Mouse (Mus musculus): ENCODE measurements around the gene Jup.

The Jup gene

GRCm38 (mm10) chr11:100408076-100408834 lies 10.7 kb upstream of the Jup start:
- DNase-seq (ENCODE audit: low read depth, low spot score) = no peak

DNA sequence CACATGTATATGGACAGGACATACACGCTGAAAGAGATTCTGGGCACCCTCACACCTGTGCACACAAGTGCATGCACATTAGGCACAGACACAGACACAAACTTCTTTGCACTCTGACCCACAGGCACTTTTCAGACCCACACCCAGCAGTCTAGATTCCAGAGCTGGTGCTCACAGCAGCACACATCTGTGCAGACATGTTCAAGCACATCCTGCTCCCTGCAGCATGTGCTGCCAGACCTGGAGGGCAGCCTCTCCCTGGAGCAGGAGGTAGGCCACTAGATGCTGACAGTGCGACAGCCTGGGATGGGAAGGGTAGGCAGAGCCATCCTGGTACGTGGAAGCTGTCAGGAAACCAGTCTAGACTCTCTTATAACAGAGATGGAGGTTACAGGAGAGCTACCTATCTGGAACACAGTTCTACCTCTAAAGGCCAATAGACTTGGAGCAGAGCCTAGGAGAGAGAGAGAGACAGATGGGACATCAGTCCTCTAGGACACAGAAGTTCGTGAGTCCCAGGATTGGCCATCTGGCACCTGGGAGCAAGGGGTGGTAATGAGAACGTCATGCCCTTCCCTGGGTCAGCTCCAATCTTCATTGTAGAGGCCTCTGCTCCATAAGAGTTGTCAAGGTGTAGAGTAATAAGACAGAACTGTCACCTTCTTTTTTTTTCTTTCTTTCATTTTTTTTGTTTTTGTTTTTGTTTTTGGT lies 9.6 kb upstream of the Jup start:
- no peak for DNase-seq (ENCODE audit: low read depth, low spot score)

DNA sequence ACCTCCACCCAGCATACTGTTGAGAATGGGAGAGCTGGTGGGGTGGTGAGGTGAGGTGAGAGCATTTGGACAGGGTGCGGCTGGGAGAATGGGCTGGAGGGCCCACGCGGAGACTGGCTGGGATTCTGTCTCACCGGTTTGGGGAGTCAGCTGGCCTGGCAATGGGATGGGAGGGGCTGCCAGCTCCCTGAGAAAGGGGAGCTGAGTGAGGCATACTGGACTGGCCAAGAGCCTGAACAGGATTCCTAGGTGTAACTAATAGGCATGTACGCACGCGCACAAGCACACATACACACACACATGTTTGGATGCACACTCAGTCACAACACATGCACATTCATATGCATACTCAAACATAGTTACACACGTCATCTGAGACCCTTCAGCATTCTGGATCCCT lies 8.7 kb upstream of the Jup start:
- no peak for DNase-seq (ENCODE audit: low read depth, low spot score)

DNA sequence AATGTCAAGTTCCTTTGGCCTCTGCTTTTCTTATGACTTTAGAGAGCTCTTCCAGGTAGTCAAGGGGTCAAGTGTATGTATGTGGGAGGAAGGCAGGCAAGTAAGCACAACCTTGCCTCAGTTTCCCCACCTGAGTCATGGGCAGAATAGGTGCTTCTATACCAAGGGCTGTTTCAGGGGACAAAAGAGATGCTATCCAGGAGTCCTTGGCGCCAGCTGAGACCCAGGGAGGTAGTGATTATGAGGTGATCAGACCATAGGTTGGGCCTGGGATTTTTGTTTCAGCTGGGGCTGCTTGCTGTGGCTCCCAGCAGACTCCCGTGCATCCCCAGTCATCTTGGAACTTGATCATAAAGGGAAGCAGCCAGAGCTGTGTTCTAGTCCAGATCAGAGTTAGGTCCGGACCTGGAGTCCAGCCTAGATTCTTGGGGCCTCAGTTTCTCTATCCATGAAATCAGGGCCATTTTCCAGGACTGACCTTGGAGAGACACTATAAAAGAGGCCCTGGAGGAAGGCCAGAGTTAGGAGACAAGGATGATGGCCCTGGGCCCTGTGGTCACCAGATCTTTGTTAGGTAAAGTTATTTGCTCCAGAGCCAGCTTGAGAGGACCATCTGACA lies 7.0 kb upstream of the Jup start:
- DNase-seq (ENCODE audit: low read depth, low spot score) = no peak

DNA sequence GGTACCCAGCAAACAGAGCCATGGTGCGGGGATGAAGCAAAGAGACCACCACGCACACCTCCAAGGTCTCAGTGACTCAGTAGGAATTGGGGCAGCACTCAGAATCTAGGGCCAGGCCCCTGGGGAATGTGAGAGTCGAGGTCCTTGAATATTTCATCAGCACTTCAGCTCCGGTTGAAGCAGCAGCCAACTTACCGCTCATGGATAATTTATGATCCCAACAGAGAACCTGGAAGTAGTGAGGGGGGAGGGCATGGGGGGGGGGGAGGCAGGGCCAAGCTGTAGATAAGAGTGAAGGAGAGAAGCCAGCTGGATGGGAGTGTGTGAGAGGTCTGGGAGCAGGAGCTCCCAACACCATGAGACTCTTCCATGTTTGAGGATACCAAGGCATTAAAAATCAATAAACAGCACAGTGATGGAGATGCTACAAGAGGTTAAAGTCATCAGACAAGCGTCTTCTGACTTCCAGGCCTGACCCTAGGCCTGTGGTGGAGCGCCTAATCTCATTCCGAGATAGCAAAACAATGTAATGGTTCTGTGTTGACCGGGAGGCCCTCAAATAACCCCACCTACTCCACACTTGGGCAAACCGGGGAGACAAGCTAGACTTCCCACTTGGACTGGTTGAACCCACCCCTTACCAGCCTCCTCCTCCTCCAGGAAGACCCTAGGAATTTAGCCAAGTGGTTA lies 6.0 kb upstream of the Jup start:
- DNase-seq (ENCODE audit: low read depth, low spot score) = no peak

DNA sequence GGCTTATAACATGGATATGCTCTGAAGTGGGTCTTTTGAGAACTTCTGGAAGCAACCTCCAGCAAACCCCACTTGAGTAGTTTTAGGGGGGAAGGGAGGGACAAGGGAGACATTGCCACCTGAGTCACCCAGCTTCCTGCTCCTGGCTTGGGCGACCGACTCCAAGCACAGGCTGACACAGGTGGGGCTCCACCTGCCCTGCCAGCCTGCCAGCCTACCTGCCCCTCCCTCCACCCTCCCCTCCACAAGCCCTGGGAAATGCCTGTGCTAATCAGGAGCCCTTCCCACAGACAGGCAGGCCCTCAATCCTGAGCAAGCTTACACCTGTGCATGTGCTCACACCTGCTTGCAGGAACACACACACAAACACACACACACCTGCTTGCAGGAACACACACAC lies 5.1 kb upstream of the Jup start:
- DNase-seq (ENCODE audit: low read depth, low spot score) = no peak

DNA sequence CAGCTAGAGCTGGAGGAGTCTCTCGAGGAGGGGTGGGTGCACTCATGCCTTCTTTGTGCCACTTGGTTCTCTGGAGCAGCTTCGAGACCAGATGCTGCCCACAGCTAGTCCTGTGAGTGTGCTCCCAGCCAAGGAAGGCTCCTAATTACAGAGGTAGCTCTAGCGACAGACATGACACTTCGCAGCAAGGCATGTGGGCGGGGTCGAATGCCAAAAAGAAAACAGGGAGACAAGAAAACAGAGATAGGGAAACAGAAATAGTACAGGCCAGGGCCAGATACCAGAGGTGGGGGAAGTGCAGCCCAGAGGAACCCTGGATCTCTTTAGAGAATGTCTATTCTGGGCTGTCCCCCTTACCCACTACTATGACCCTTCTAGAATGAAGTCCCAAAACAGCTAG lies 4.7 kb upstream of the Jup start:
- DNase-seq (ENCODE audit: low read depth, low spot score) = no peak

- no peak for DNase-seq (ENCODE audit: low read depth, low spot score)
Observed at GRCm38 (mm10) chr11:100400842-100401241, 3.3 kb upstream of the Jup start.

- DNase-seq (ENCODE audit: low read depth, low spot score) = no peak
Observed at GRCm38 (mm10) chr11:100399727-100400538, 2.4 kb upstream of the Jup start.

DNA sequence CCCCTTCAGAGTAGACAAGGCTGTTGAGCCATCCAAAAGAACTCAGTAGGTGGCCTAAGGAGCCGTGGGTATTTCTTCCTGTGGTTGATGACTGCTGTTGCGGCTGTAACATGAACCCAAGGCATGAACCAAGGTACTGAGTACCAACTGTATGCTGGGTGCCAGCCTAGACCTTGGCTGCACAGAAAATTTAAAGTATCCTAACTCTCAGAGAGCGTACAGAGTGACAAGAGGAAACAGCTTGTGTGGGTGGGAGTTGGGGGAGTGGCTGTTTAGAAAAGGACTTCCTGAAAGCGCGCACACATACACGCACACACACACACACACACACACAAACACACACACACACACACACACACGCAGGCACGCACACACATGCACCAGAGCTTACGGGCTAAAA lies 1.8 kb upstream of the Jup start:
- DNase-seq (ENCODE audit: low read depth, low spot score) = no peak

DNA sequence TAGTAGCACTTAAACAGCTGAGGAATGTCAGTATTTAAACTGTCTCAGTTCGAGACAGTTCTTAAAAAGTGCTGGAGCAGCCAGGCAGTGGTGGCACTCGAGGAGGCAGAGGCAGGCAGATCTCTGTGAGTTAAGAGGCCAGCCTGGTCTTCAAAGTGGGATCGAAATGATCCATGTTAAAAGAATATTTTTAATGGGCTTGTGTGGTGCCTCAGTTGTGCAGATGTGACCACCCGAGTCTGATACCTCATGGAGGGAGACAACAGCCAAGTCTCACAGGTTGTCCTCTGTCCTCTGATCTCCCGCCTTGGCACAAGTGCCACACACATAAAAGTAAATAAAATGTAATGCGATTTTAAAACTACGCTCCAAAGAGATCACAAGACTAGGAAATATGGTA lies 954 bp upstream of the Jup start:
- no peak for DNase-seq (ENCODE audit: low read depth, low spot score)

DNA sequence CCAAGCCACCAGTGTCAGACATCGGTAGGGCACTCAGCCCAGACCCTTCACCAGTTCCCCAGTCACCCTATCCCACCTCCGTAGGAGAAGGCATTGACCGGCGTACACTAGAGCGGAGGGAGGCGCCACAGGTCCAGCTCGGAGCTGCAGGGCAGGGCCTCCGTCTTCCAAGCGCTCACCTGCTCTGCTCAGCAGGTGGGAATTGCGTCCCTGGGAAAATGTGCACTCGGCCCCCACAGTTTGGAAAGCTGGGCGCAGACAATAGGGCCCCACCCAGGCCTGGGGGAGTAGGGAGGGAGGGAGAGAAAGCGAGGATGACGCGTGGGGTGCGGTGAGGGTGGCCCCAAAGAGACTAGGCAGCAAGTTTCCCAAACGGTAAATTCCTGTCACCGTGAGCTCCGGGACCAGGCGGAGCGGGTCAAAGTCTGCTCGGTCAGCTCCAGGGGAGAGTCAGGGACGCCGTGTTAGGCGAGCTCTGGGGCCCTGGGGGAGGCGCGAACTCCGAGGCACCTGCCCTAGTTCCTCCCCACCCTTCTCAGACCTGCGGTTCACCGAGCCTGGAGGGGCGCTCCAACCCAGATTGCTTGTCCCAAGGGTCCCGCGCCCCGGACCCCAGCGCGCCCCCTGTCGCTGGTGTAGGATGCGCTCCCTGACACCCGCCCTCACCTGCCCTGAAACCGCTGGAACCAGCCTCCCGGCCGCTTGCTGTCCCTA lies 520 bp downstream of the Jup start:
- no peak for DNase-seq (ENCODE audit: low read depth, low spot score)

DNA sequence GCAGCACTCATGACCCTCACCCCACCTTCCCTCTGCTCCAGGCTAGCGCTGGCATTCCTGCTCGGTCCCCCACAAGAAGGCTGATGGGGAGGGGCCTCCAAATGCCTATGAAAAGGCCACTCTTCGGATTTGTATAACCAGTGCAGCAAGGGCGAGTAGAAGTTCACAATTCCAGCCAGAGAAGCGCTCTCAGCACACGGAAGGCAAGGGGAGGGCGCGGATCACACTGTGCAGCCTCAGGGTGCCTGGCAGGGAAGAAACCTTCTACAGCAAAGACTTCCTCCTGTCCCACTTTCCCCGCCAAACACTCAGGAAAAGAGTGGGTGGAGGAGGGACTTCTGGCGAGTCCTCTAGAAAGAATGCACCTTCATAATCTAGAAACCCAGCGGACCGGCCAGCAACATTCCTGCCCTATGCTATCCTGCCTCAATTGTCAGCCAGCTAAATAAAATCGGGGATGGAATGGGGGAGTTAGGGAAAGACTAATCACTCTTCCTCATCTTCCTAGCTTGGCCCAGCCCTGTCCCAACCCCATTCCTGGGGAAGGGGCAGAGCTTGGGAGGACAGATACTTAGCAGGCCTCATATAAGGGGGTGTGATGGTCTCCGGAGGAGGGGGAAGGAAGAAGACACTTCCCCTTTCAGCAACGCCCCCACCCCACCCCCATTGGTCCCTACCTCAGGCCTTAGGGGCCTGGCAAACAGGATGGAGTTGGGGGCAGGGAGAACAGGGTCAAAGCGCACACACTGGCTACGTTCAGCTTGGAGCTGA lies 1.5 kb downstream of the Jup start:
- DNase-seq (ENCODE audit: low read depth, low spot score) = no peak

DNA sequence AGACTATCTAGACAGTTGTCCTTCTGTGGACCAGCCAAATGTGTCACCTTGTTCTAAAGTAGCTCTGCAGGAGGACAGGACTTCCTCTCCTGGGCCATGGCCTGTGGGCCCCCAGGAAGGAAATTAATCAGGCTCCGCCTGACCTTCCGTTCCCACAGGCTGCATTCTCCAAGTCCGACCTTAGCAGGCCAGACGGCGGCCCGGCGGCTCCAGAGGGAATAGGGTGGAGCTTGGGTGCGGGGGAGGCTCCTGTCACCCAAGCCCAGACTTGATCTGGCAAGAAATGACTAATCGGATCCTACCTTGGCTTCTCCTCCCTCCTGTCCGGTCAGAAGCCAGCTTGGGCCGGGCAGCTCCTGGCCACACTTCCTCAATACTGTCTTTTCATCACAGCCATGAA lies 2.4 kb downstream of the Jup start:
- no peak for DNase-seq (ENCODE audit: low read depth, low spot score)

DNA sequence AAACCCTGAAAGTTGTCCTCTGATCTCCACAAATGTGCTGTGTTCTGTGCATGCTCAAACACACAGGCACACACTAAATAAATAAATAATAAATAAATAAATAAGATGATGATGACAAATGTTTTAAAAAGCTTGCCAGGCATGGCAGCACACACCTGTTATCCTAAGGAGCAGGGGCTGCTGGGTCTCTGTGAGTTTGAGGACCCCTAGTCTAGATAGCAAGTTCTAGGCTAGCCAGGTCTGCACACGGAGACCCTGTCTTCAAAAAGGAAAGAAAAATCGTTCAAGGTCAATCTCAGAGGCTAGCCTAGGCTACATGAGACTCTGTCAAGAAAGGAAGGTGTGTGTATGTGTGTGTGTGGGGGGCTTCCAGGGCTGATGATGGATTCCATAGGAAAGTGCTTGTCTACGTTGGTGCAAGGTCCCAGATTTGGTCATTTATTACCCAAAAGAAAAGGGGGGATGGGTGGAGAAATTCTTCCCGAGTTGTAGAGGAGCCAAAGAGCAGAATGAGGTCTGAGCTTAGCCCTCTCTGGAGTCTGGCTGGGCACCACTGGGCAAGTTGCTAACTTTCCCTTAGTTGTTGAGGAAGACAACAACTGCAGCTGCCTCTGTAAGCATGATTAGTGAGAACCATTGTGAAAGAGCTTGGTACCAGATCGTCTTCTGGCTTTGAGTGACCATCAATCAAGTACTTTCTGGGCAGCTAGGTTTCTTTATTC lies 3.0 kb downstream of the Jup start:
- no peak for DNase-seq (ENCODE audit: low read depth, low spot score)

DNA sequence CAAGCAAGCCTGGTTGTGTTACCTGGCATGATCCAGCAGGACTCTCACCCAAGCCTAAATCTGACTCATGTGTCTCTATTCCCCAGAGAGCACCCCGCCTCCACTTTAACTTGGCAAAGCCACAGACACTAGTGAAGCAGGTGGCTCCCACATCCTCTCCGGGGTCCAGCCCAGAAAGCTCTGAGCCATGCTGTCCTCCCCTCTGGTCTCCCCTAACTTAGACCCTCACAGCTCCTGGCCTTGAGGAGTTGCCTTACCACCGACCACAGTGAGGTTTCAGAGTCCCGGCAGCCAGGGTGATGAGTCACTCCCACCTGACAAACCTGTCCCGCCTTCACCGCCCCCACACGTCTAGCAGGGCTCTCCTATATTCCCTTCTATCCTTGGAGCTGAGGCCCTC lies 3.8 kb downstream of the Jup start:
- no peak for DNase-seq (ENCODE audit: low read depth, low spot score)

DNA sequence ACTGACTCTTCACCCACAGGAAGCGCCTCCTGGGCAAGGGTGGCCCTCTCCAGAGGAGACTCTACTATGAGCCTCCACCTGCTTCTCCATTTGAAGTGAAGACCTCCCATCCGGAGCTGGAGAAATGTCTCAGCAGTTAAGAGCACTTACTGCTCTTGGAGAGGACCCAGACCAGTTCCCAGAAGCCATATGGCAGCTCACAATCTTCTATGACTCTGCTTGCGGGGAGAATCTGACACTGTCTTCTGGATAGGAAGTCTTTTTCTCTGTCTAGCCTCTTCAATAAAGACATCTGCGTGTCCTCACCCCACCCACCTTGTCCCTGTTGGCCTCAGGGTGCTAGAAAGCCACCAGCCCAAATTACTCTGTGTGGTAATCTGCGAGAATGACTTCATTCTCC lies 4.6 kb downstream of the Jup start:
- no peak for DNase-seq (ENCODE audit: low read depth, low spot score)

DNA sequence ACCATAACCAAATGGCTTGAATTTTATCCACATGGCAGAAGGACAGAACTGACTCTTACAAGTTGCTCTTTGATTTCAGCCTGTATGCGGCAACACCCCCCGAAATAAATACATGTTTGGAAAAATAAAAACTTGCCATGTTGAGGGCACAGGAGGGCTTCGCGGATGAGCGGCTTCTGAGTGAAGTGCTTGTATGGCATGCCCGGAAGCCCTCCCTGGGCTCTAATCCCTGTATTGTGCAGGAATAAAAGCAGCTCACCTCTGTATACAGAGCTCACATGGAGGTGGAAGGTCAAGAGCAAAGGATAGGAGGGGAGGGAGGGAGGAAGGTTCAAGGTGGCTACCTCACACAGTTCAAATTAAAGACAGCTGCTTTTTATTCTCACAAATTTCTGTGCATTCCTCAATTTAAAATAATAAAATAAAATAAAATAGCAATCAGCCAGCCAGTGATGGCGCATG lies 5.6 kb downstream of the Jup start:
- no peak for DNase-seq (ENCODE audit: low read depth, low spot score)
